Mouse (Mus musculus): ENCODE data around the gene Gm21897. TPM values are rescaled to one million over a fixed set of nuclear protein-coding genes. Genes with fewer than 3 reads are reported as not detected.
"Not testable (repeated sequence)": the region's sequence is repeated elsewhere in the genome, so short reads cannot be mapped to it uniquely, and the experiment has no call there.

Gm21897 gene
- total RNA-seq (2021): not detected

GRCm38 (mm10) chr16:15317158-15317557 is at the start of gene Gm21897:
Gene Gm21897, plus strand, starts transcription at chr16:15317458.
- intact Hi-C loops (cut with DNase I); DNase-seq (ENCODE audit: low spot score in 2 of 2): not testable (repeated sequence)

DNA sequence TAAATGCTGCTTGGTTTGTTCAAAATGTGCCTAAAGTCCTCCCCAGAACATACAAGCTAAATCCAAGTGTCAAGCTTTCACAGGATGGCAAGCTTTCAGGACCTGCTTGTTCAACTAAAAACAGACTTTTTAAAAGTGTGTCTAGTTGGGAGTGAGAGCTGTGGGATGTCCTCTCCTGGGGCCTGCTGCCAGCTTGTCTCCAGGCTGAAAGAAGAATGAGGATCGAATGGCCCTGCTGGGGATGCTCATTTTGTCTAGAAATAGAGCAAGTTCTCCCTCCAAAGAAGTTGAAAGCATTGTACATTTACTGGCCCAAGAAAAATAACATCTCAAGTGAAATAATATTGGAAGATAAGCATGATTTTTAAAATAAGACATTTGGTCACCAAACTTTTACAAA is 45.0 kb upstream of the Gm21897 start:
- intact Hi-C loops (cut with DNase I): no loop called here
- no peak for DNase-seq (ENCODE audit: low spot score in 2 of 2)

DNA sequence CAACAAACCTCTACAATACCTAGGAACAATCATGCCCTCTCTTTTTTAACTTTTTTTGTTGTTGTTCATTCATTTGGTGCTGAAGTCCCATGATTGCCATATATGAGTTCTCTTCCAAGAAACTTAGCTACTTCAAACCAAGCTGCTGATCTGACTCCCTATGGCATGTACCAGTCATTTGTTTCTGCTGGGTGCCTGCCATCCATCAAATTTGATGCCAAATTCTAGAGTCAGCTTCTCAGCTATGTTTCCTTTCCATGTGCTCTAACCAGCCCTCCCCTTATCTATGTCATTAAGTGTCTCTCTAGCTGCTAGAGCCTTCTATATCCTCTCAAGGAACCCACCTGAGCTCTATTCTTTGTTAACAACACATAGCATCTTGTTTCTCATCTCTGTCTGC is 39.8 kb upstream of the Gm21897 start:
- DNase-seq (ENCODE audit: low spot score in 2 of 2): no peak
- intact Hi-C loops (cut with DNase I): no loop called here

DNA sequence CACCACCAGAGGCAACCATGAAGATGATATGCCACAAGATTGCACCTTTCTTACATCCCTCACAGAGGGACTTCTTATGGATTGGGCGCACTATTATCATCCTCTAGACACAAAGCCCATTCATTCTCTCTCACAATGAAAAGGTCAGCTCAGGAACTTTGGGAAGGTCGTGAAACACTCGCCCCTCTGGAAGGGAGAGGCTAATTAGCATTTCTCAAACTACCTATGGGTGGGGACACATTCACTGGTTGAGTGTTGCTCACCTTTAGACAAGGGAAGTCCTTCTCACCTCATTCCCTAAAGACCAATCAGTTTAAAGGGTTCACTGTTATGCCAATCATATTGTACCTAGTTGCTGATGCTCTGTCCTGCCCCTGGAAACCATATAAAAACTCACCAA is 24.2 kb upstream of the Gm21897 start:
- no peak for DNase-seq (ENCODE audit: low spot score in 2 of 2)
- intact Hi-C loops (cut with DNase I): no loop called here

DNA sequence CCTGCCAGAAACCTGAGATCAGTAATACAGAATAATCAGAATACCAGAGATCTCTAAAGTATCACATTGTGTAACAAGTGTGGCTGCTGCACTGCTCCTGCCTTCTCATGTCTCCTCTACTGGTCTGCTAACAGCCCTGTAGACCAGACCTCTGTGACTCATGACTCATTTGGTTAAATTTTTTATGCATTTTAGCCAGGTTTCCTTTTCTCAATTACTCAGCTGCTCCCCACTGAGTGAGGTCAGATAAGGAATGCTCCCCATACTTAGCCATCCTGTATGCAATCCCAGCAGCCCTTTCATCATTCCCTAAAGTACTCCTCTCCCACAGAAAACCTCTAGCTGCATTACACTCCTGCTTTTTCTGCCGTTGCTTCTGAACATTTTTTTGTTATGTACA is 23.0 kb upstream of the Gm21897 start:
- DNase-seq (ENCODE audit: low spot score in 2 of 2): no peak
- intact Hi-C loops (cut with DNase I): no loop called here

DNA sequence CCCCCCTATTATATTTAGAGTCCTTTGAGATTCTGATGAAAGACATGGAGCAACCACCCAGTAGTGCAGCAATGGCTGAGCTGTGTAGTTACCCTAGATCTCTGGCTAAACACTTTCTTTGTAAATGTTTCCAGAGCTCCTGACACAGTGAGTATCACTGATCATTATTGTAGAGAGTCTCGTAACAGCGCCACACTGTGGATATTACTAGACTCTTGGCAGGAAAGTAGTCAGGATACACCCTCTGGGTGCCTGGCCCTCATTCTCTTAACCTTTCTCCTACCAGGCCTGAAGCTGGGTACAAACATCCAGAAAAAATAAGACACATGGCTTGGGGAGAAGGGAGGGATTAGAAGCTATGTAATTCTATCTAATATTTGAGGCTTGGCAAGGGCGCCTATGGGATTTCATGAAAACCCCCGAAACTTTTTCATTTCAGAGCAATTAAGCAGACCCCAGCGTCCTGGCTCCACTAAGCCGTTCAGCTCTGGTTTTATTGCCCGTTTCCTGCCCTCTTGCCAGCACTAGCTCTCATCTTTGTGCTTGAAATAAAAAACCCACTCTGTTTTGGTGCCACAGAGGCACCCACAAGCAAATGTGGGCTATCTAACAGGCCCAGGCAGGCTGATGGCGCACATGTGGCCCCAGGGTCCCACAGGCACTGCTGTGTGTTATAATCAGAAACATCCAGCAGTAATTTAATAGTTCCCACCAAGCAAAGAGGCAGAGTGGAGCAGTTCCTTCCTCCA is 22.2 kb upstream of the Gm21897 start:
- intact Hi-C loops (cut with DNase I): loop anchor here (1.0 kb wide), 1 partner anchor 594 kb away; no protein-coding TSS in a partner anchor
- no peak for DNase-seq (ENCODE audit: low spot score in 2 of 2)

DNA sequence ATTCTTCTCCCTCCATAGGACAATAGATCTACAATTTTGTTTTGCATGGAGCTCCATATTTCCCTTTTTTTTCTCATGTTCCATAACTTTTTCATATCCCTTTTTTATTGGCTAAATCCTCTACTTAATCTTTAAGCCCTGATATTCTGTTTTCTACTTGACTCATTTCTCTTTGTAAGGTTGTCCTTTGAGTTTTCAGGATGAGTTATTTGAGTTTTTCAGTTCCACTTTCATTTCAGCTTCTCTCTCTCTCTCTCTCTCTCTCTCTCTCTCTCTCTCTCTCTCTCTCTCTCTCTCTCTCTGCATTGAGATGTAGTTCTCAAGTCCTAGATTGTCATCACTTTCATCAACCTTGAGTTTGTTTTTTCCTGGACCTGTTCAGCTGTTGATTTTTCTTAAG is 17.3 kb downstream of the Gm21897 start:
- intact Hi-C loops (cut with DNase I): no loop called here
- DNase-seq (ENCODE audit: low spot score in 2 of 2): no peak

DNA sequence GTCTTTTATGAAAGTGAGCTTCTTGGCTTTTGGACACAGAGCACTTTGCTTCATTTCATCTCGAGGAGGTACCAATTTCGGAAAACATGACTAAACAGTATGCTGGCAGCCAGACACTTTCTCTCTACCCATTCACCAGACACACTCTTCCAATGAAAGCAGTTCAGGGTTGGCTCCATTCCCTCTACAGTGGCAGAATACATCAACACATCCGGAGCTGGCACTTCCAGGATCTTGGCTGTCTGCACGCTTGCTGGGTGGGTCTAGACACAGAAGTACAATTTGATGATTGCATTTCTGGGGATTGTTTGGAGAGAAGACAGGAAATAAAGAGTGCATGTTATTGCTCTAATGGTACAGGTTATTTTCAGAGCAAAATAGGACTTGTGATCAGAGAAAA is 21.8 kb downstream of the Gm21897 start:
- intact Hi-C loops (cut with DNase I): no loop called here
- DNase-seq (ENCODE audit: low spot score in 2 of 2): peak in 1 of 2 experiments; percentile 63

GRCm38 (mm10) chr16:15346045-15346444 is 28.8 kb downstream of the Gm21897 start:
- intact Hi-C loops (cut with DNase I): no loop called here
- no peak for DNase-seq (ENCODE audit: low spot score in 2 of 2)

GRCm38 (mm10) chr16:15349381-15349780 is 32.1 kb downstream of the Gm21897 start:
- intact Hi-C loops (cut with DNase I): no loop called here

GRCm38 (mm10) chr16:15351301-15351700 is 34.0 kb downstream of the Gm21897 start:
- intact Hi-C loops (cut with DNase I): no loop called here
- no peak for DNase-seq (ENCODE audit: low spot score in 2 of 2)

More at GRCm38 (mm10) chr16:15349381-15349780, 32.1 kb downstream of the Gm21897 start:
- no peak for DNase-seq (ENCODE audit: low spot score in 2 of 2)

DNA sequence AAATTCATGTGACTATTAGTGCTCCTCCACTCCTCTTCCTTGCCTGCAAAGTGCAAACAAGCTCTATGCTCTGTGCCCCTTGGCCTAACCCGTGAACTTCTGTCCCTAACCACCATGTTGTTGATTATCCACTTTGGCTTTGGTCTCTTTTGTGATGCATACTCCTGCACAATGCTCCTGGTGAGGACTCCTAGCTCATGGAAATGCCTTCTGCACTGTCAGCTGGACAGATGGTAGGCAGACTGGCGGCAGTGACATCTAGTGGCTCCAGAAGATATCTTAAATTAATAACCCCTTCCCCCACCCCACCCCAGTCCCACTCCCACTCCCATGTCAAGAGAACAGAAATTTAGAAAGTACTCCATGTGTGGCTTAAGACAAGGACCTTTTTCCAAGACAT is 35.1 kb downstream of the Gm21897 start:
- intact Hi-C loops (cut with DNase I): no loop called here

GRCm38 (mm10) chr16:15354901-15355300 is 37.6 kb downstream of the Gm21897 start:
- intact Hi-C loops (cut with DNase I): no loop called here
- no peak for DNase-seq (ENCODE audit: low spot score in 2 of 2)

More for the DNA sequence above, 35.1 kb downstream of the Gm21897 start:
- DNase-seq (ENCODE audit: low spot score in 2 of 2): no peak

GRCm38 (mm10) chr16:15355339-15355738 is 38.1 kb downstream of the Gm21897 start:
- intact Hi-C loops (cut with DNase I): no loop called here
- no peak for DNase-seq (ENCODE audit: low spot score in 2 of 2)

- peak; percentile 16 to 63 for DNase-seq (ENCODE audit: low spot score in 2 of 2)
- intact Hi-C loops (cut with DNase I): no loop called here
Observed at GRCm38 (mm10) chr16:15357766-15358165, 40.5 kb downstream of the Gm21897 start.

DNA sequence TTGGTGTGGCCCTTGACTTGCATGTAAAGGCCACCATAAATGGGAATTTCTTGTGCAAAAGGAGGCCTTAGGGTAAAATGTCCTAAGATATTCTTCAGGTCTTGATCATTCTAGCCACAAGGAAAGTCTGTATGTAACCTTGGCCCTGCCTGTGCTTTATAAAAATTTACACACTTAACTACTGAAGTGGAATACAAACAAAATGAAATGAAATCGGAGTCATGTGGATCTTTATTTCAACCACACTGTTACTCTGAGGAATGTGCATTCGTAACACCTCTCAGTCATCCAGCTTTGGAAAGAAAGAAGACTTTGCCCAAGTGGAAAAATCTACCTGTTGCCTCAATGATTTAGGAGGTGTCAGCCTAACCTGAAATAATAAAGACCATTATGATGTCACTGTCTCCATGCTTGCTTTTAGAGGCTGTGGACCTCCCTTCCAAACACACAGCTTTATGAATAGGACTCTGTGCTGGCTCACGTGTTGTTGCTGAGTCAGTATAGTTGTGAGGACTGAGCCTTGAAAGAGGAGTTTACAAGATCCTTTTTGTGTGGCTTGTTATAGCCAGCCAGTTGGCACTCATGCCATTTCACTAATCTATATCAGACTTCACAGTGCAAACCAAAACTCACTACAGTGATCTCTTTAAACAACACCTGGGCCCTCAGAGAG is 42.0 kb downstream of the Gm21897 start:
- intact Hi-C loops (cut with DNase I): no loop called here
- DNase-seq (ENCODE audit: low spot score in 2 of 2): no peak

DNA sequence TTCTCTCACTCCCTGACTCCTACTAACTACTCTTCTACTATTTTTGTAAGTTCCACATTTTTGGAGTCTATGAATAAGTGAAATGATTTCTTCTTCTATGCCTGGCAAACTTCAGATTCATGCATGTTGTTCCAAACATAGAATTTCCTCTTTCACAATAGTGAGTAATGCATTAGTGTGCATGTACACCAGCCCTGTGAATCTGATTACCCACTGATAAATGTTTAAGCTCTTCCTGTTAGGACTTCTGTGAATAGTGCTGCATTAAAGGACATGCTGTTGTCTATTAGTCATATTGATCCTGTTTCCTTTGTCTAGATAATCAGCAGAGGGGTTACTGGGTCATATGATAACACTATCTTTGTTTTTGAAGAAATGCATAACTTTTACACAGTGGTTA is 43.6 kb downstream of the Gm21897 start:
- intact Hi-C loops (cut with DNase I): no loop called here
- DNase-seq (ENCODE audit: low spot score in 2 of 2): no peak

All from left cerebral cortex, postnatal 25 days (tissue).